Mouse (Mus musculus): ENCODE results near the gene Frrs1. TPM values are rescaled to one million over a fixed set of nuclear protein-coding genes. Genes with fewer than 3 reads are reported as not detected.
A peak's percentile ranks its signal among the peaks of the same experiment; 100 is the strongest.

The Frrs1 gene
- polyA plus RNA-seq, 1 experiment from 2014 or later, result 7.5 TPM

DNA sequence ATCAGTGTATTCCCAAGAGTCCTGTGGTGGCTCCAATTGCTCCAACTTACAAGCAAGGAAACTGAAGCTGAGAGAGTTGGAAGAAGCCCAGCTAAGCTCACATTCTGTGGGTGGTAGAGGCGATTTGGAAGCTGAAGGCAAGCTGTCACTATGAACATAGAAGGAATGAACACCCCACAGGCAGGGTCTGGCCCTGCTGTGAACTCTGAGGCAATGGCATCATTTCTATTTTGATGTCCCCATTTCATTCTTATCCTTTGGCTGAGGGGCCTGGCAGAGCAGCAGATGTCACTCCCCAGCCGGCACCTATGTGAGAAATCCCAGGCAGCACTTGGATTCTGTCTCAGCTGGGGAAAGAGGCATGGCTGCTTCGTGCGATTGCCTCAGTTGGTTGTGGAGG, 84.2 kb downstream of the Frrs1 start:
- H3K4me3 ChIP-seq (ENCODE audit: low read length), result no peak overlapping the region
- no peak overlapping the region for H3K27ac ChIP-seq (ENCODE audit: low read length)
- peaks cover 1% of the 10 kb centered on the region for H3K9me3 ChIP-seq (ENCODE audit: control insufficient read depth, low read length)
- H3K4me1 ChIP-seq (replicated peaks; ENCODE audit: control insufficient read depth, insufficient read depth, low read length), result peaks cover 3% of the 10 kb centered on the region; the same call in 1 of the 2 replicates
- 69% methylated on average over 4 of the region's 4 CpGs for WGBS
- H3K4me2 ChIP-seq (ENCODE audit: low read depth, low read length), result no peak overlapping the region
- H3K36me3 ChIP-seq (ENCODE audit: control insufficient read depth, insufficient read depth, low read length), result no peaks in the 10 kb centered on the region
- no peak overlapping the region for H3K9ac ChIP-seq (ENCODE audit: low read length)
- ATAC-seq (ENCODE audit: low read depth), result peak; percentile 27
- no peaks in the 10 kb centered on the region; the same call in 1 of the 2 replicates for H3K27me3 ChIP-seq (ENCODE audit: control insufficient read depth, insufficient read depth, low read depth, low read length)

GRCm38 (mm10) chr3:116946476-116946875, 87.2 kb downstream of the Frrs1 start:
- H3K27me3 ChIP-seq (ENCODE audit: control insufficient read depth, insufficient read depth, low read depth, low read length), result no peaks in the 10 kb centered on the region
- 81% methylated on average over 4 of the region's 4 CpGs for WGBS
- no peak overlapping the region for H3K9ac ChIP-seq (ENCODE audit: low read length)
- no peak overlapping the region for H3K27ac ChIP-seq (ENCODE audit: low read length)
- no peak overlapping the region for H3K4me3 ChIP-seq (ENCODE audit: low read length)
- H3K36me3 ChIP-seq (ENCODE audit: control insufficient read depth, insufficient read depth, low read length), result no peaks in the 10 kb centered on the region
- no peak for ATAC-seq (ENCODE audit: low read depth)
- no peaks in the 10 kb centered on the region for H3K9me3 ChIP-seq (ENCODE audit: control insufficient read depth, low read length)
- no peak overlapping the region for H3K4me2 ChIP-seq (ENCODE audit: low read depth, low read length)
- H3K4me1 ChIP-seq (replicated peaks; ENCODE audit: control insufficient read depth, insufficient read depth, low read length), result no peaks in the 10 kb centered on the region

DNA sequence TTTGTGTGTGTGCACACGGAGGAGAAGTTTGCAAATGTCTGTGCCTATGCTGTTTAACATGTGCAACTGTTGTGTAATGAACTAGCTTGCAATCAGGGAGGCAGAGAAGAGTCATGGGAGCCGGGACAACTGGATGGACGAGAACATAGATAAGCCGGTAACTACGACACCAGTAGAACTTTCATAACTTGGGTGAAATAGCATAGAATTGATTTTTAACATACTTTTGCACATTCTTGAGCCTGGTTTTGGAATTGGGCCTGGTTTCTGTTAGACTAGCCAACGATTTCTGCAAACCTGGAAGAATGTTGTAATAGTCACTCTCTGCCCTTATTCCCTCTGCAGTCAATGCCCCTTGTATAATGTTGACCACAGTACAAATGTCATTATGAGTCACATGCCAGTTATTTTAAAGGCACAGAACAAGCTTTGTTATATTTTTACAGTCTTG, 91.4 kb downstream of the Frrs1 start:
- no peak overlapping the region for H3K4me2 ChIP-seq (ENCODE audit: low read depth, low read length)
- H3K4me1 ChIP-seq (replicated peaks; ENCODE audit: control insufficient read depth, insufficient read depth, low read length), result 0 out of 2 replicates have a peak, but pooled peaks cover 2% of the 10 kb centered on the region
- H3K27ac ChIP-seq (ENCODE audit: low read length), result no peak overlapping the region
- H3K4me3 ChIP-seq (ENCODE audit: low read length), result no peak overlapping the region
- no peak overlapping the region for H3K9ac ChIP-seq (ENCODE audit: low read length)
- no peaks in the 10 kb centered on the region for H3K27me3 ChIP-seq (ENCODE audit: control insufficient read depth, insufficient read depth, low read depth, low read length)
- no peaks in the 10 kb centered on the region for H3K9me3 ChIP-seq (ENCODE audit: control insufficient read depth, low read length)
- no peaks in the 10 kb centered on the region for H3K36me3 ChIP-seq (ENCODE audit: control insufficient read depth, insufficient read depth, low read length)
- peak; percentile 66 for ATAC-seq (ENCODE audit: low read depth)
- 49% methylated on average over 6 of the region's 6 CpGs for WGBS

- Histone ChIP-seq H3K9me3 (ENCODE audit: control insufficient read depth, low read length) (no peaks in the 10 kb centered on the region), H3K9ac (ENCODE audit: low read length) (no peak overlapping the region), H3K4me2 (ENCODE audit: low read depth, low read length) (no peak overlapping the region), H3K4me1 (replicated peaks; ENCODE audit: control insufficient read depth, insufficient read depth, low read length) (0 out of 2 replicates have a peak, but pooled peaks cover 2% of the 10 kb centered on the region), H3K27me3 (ENCODE audit: control insufficient read depth, insufficient read depth, low read depth, low read length) (no peaks in the 10 kb centered on the region), H3K4me3 (ENCODE audit: low read length) (no peak overlapping the region), H3K27ac (ENCODE audit: low read length) (no peak overlapping the region), H3K36me3 (ENCODE audit: control insufficient read depth, insufficient read depth, low read length) (no peaks in the 10 kb centered on the region)
- 72% methylated on average over 3 of the region's 3 CpGs for WGBS
- ATAC-seq (ENCODE audit: low read depth), result no peak
These were observed 92.2 kb downstream of the Frrs1 start for GRCm38 (mm10) chr3:116951489-116951888.

- H3K36me3 ChIP-seq (ENCODE audit: control insufficient read depth, insufficient read depth, low read length), result no peaks in the 10 kb centered on the region
- no peak overlapping the region for H3K4me3 ChIP-seq (ENCODE audit: low read length)
- ATAC-seq (ENCODE audit: low read depth), result no peak
- no peak overlapping the region for H3K4me2 ChIP-seq (ENCODE audit: low read depth, low read length)
- 73% methylated on average over 8 of the region's 8 CpGs for WGBS
- no peak overlapping the region for H3K9ac ChIP-seq (ENCODE audit: low read length)
- H3K27me3 ChIP-seq (ENCODE audit: control insufficient read depth, insufficient read depth, low read depth, low read length), result no peaks in the 10 kb centered on the region
- 0 out of 2 replicates have a peak, but pooled peaks cover 2% of the 10 kb centered on the region for H3K4me1 ChIP-seq (replicated peaks; ENCODE audit: control insufficient read depth, insufficient read depth, low read length)
- H3K27ac ChIP-seq (ENCODE audit: low read length), result no peak overlapping the region
- no peaks in the 10 kb centered on the region for H3K9me3 ChIP-seq (ENCODE audit: control insufficient read depth, low read length)
These were observed 93.1 kb downstream of the Frrs1 start for GRCm38 (mm10) chr3:116952242-116952899.

DNA sequence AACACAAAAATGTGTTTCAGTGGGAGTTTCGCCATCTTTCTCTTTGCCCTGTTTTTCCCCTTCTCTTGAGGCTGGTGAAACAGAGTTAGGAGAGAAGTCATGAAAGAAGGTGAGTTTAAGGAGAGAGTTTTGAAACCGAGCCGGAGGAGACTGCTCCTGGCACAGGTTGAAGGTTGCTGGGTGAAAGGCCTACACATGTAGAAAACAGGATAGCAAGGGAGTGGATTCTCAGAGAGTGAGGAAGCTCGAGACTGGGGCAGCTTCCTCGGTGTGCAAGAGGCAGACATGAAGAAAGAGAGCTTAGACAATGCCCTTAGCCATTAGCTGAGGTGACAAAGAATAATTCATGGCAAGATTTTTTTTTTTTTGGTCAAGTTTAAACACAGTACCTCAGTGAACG, 94.1 kb downstream of the Frrs1 start:
- WGBS, result 76% methylated on average over 6 of the region's 6 CpGs

GRCm38 (mm10) chr3:116955061-116955460, 95.8 kb downstream of the Frrs1 start:
- 0 out of 2 replicates have a peak, but pooled peaks cover 2% of the 10 kb centered on the region for H3K4me1 ChIP-seq (replicated peaks; ENCODE audit: control insufficient read depth, insufficient read depth, low read length)
- no peak overlapping the region for H3K9ac ChIP-seq (ENCODE audit: low read length)
- H3K4me2 ChIP-seq (ENCODE audit: low read depth, low read length), result no peak overlapping the region
- no peak overlapping the region for H3K4me3 ChIP-seq (ENCODE audit: low read length)
- H3K27me3 ChIP-seq (ENCODE audit: control insufficient read depth, insufficient read depth, low read depth, low read length), result no peaks in the 10 kb centered on the region
- H3K9me3 ChIP-seq (ENCODE audit: control insufficient read depth, low read length), result no peaks in the 10 kb centered on the region
- no peak for ATAC-seq (ENCODE audit: low read depth)
- H3K36me3 ChIP-seq (ENCODE audit: control insufficient read depth, insufficient read depth, low read length), result no peaks in the 10 kb centered on the region
- WGBS, result 66% methylated on average over 6 of the region's 6 CpGs
- no peak overlapping the region for H3K27ac ChIP-seq (ENCODE audit: low read length)

More for the DNA sequence above, 94.1 kb downstream of the Frrs1 start:
- Histone ChIP-seq H3K4me3 (ENCODE audit: low read length) (no peak overlapping the region), H3K4me1 (replicated peaks; ENCODE audit: control insufficient read depth, insufficient read depth, low read length) (0 out of 2 replicates have a peak, but pooled peaks cover 2% of the 10 kb centered on the region), H3K9me3 (ENCODE audit: control insufficient read depth, low read length) (no peaks in the 10 kb centered on the region), H3K9ac (ENCODE audit: low read length) (no peak overlapping the region), H3K4me2 (ENCODE audit: low read depth, low read length) (no peak overlapping the region), H3K27me3 (ENCODE audit: control insufficient read depth, insufficient read depth, low read depth, low read length) (no peaks in the 10 kb centered on the region), H3K36me3 (ENCODE audit: control insufficient read depth, insufficient read depth, low read length) (no peaks in the 10 kb centered on the region), H3K27ac (ENCODE audit: low read length) (no peak overlapping the region)
- no peak for ATAC-seq (ENCODE audit: low read depth)

Other genes starting within 250 kb of the Frrs1 start
- gene Trmt13, start 244.9 kb upstream of the Frrs1 start, polyA plus RNA-seq (2015; fragmentation: Nextera tagmentation; extraction: Ambion mirVana), result 24.6 and 28.1 TPM in 2 replicates
- 83.8 and 84.4 TPM in 2 replicates for gene Mfsd14a, start 196.8 kb upstream of the Frrs1 start, polyA plus RNA-seq (2015; fragmentation: Nextera tagmentation; extraction: Ambion mirVana)
- not detected in 2 replicates for gene Gm43191, start 178.2 kb upstream of the Frrs1 start, polyA plus RNA-seq (2015; fragmentation: Nextera tagmentation; extraction: Ambion mirVana)
- 15.4 and 16.5 TPM in 2 replicates for gene Slc35a3, start 146.6 kb upstream of the Frrs1 start, polyA plus RNA-seq (2015; fragmentation: Nextera tagmentation; extraction: Ambion mirVana)
- gene Agl, start 51.3 kb upstream of the Frrs1 start, polyA plus RNA-seq (2015; fragmentation: Nextera tagmentation; extraction: Ambion mirVana), result 17.6 and 18.3 TPM in 2 replicates
- not detected in 2 replicates for gene 4930455H04Rik, start 108.8 kb downstream of the Frrs1 start, polyA plus RNA-seq (2015; fragmentation: Nextera tagmentation; extraction: Ambion mirVana)
- gene Palmd, start 109.5 kb downstream of the Frrs1 start, polyA plus RNA-seq (2015; fragmentation: Nextera tagmentation; extraction: Ambion mirVana), result 9.8 and 11.7 TPM in 2 replicates

Measured in lung, embryonic 16.5 days (tissue).